Mouse (Mus musculus) midbrain, postnatal 0 days (tissue): ENCODE data around the gene Cd82. TPM values are rescaled to one million over a fixed set of nuclear protein-coding genes. Genes with fewer than 3 reads are reported as not detected.

Experiments
- ATAC-seq: fragments of 200-750 bp; cut with Nextera tagmentation; 2 replicates; pipeline ENCODE4 v1.8.0; 2017; ENCODE audit warnings: moderate number of reproducible peaks, mild to moderate bottlenecking, moderate TSS enrichment, moderate library complexity; ENCODE audit not compliant: low FRiP score
- DNase-seq: peaks from one replicate; pipeline ENCODE4 v3.0.0-alpha.2; 2015; ENCODE audit warnings: low spot score
- H3K27ac ChIP-seq: fragments of 300-500 bp; sonication (generic); 2 replicates; pipeline ENCODE4 v1.5.1; 2014; ENCODE audit warnings: low read depth, mild to moderate bottlenecking, low read length, mixed read lengths
- H3K27me3 ChIP-seq: fragments of 300-500 bp; sonication (generic); 2 replicates; pipeline ENCODE4 v1.6.1; 2014; ENCODE audit warnings: low read length, control low read depth, mixed read lengths; ENCODE audit not compliant: insufficient read depth
- H3K36me3 ChIP-seq: fragments of 300-500 bp; sonication (generic); 2 replicates; pipeline ENCODE4 v1.6.1; 2014; ENCODE audit warnings: low read length, control low read depth, mixed read lengths; ENCODE audit not compliant: insufficient read depth
- H3K4me1 ChIP-seq: fragments of 300-500 bp; sonication (generic); 2 replicates; pipeline ENCODE4 v1.6.1; 2014; ENCODE audit warnings: mild to moderate bottlenecking, control low read depth, antibody characterized with exemption, low read length, mixed read lengths; ENCODE audit not compliant: insufficient read depth
- H3K4me2 ChIP-seq: fragments of 300-500 bp; sonication (generic); 2 replicates; pipeline ENCODE4 v1.6.1; 2014; ENCODE audit warnings: low read depth, mild to moderate bottlenecking, low read length, mixed read lengths; ENCODE audit not compliant: poor library complexity, severe bottlenecking
- H3K4me3 ChIP-seq: fragments of 300-500 bp; sonication (generic); 2 replicates; pipeline ENCODE4 v1.5.1; 2014; ENCODE audit warnings: low read depth, mild to moderate bottlenecking, low read length, moderate library complexity
- H3K9ac ChIP-seq: fragments of 300-500 bp; sonication (generic); replicated peaks from 2 replicates; pipeline ENCODE4 v1.6.1; 2014; ENCODE audit warnings: mild to moderate bottlenecking, low read length, moderate library complexity, mixed read lengths; ENCODE audit not compliant: poor library complexity, severe bottlenecking
- H3K9me3 ChIP-seq: fragments of 300-500 bp; sonication (generic); 2 replicates; pipeline ENCODE4 v1.6.1; 2016; ENCODE audit warnings: low read length, control low read depth
- CTCF ChIP-seq: IDR thresholded peaks from 2 replicates; pipeline ENCODE4 v1.5.1; 2016; ENCODE audit warnings: antibody characterized with exemption, mild to moderate bottlenecking
- WGBS: fragments of 180-500 bp; shearing (Covaris S2); extraction: QIAGEN DNeasy Blood & Tissue Kit; methylation state at CpG from one replicate; pipeline ENCODE4 v1.1.7; 2014; 5-methylcytosine and 5-hydroxymethylcytosine counted together
- microRNA-seq: library from miRNA; unstranded; fragments of <30 nt; microRNA quantifications from one replicate; pipeline ENCODE4, GENCODE M21; 2016; ENCODE audit warnings: borderline number of aligned reads
- polyA plus RNA-seq: library from polyadenylated mRNA; unstranded; fragments of >200 nt; fragmentation: Nextera tagmentation; extraction: Ambion mirVana; gene quantifications from 2 replicates; pipeline ENCODE4 v1.2.1, GENCODE M21; 2015
- total RNA-seq: library from RNA; depleted of rRNA; stranded (reverse); fragments of >200 nt; gene quantifications from 2 replicates; pipeline ENCODE4 v1.2.3, GENCODE M21; 2014; rRNA removed

Cd82 gene
- total and polyA plus RNA-seq, 2 experiments from 2014 or later = 9.2 to 14.8 TPM

DNA sequence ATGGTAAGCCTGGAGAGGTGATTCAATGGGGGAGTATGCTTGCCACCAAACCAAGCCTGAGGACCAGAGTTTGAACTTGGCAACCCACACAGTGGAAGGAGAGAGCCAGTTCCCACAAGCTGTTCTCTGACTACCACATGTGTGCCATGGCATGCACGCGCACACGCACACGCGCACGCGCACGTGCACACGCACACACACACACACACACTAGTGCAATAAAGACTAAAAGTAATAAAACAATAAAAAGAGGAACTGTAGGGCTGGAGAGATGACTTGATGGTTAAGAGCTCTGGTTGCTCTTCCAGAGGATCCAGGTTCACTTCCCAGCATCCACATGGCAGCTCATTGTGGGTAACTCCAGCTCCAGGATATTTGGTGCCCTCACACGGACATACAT, 90.1 kb downstream of the Cd82 start:
- Histone ChIP-seq H3K4me1 (0 out of 2 replicates have a peak, but pooled peaks cover 2% of the 10 kb centered on the region), H3K27ac (no peak overlapping the region), H3K36me3 (no peaks in the 10 kb centered on the region), H3K4me3 (no peak overlapping the region), H3K9me3 (no peaks in the 10 kb centered on the region), H3K4me2 (no peak overlapping the region), H3K27me3 (no peaks in the 10 kb centered on the region), H3K9ac (no peak overlapping the region)
- ATAC-seq = no peak
- WGBS = 95% methylated on average over 10 of the region's 10 CpGs
- no peak for TF ChIP-seq CTCF
- DNase-seq = no peak

- Histone ChIP-seq H3K4me3 (no peak overlapping the region), H3K4me2 (no peak overlapping the region), H3K27ac (no peak overlapping the region), H3K9ac (no peak overlapping the region), H3K27me3 (no peaks in the 10 kb centered on the region), H3K36me3 (no peaks in the 10 kb centered on the region), H3K4me1 (0 out of 2 replicates have a peak, but pooled peaks cover 2% of the 10 kb centered on the region), H3K9me3 (no peaks in the 10 kb centered on the region)
- DNase-seq = peak; percentile 39
- no peak for ATAC-seq
- 19% methylated on average over 6 of the region's 6 CpGs for WGBS
- no peak for TF ChIP-seq CTCF
Measured at GRCm38 (mm10) chr2:93372097-93372571, 90.8 kb downstream of the Cd82 start.

Small RNA genes lying within 50 kb of the gene (microRNA-seq; reads per million reads assigned to microRNA genes)
- gene Mir7001 = not detected

Other genes starting within 250 kb of the Cd82 start
- gene Tspan18, start 128.6 kb downstream of the Cd82 start, total RNA-seq = 19.8 and 21.5 TPM in 2 replicates
- gene Tspan18, start 128.6 kb downstream of the Cd82 start, polyA plus RNA-seq = 13.2 and 16.5 TPM in 2 replicates
- gene Gm10803, start 97.4 kb upstream of the Cd82 start, total RNA-seq = not detected in 2 replicates
- gene Gm10803, start 97.4 kb upstream of the Cd82 start, polyA plus RNA-seq = not detected in 2 replicates
- 3.4 and 3.5 TPM in 2 replicates for gene Alx4, start 179.2 kb upstream of the Cd82 start, total RNA-seq
- gene Alx4, start 179.2 kb upstream of the Cd82 start, polyA plus RNA-seq = 0.48 TPM in 2 replicates